Mouse (Mus musculus) ES-CJ7 (cell line): ENCODE results near the gene Dusp16.

Experiments
- DNase-seq: peaks from one replicate; pipeline ENCODE4 v3.0.0; 2011; ENCODE audit warnings: low read depth, low spot score

Dusp16 gene

DNA sequence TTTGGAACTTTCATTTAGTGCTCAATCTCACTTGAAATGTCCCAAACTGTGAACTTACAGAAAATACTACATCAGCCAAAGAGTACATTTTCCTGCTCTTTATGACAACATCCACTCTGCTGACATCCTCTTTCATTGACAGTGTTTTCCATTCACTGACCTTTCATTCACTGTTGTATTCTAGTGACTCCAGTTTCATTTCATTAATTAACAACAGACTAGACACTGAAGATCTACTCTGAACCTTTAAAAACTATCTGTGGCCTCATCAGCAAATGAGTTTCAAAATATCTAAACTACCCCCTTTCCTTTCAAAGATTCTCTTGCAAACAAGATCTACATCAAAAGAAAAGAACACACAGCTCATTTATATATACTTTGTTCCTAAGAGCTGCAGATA, 48.9 kb downstream of the Dusp16 start:
- no peak for DNase-seq

DNA sequence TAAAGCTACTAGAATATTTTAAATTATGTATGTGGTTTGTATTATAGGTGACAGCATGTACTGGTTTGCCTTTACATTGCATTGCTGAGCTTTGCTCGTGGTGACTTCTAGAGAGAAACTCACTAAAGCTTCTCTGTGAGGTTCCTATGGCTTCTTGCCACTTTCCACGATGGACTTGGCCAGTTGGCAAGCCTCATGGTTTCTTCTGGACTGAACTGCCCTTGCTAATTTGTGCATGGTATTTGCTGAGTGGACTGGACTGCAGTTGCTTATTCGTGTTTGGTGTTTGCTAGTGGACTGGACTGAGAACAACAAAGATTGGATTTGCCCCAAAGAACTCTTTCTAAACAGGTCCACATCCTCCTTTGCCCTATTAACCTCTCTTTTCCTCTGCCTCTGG, 55.6 kb downstream of the Dusp16 start:
- no peak for DNase-seq

DNA sequence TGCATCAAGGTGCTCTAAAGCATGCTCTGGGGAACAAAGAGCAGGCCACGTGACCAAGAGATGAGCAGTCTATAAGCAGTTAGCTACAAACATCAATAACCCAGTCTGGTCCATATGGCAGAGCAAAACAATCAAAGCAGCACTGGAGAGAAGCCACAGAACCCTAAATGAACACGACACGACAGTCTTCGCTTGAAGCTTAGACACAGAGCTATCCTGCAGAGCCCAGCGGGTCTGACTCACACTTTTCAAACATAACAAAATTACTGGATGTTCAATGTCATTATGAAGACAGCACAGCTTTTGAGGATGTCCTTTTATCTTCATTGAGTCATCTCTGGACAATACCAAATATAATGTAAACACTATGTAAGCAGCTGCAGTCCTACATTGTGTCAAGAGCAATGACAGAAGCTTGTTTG, 58.6 kb downstream of the Dusp16 start:
- DNase-seq, result no peak

DNA sequence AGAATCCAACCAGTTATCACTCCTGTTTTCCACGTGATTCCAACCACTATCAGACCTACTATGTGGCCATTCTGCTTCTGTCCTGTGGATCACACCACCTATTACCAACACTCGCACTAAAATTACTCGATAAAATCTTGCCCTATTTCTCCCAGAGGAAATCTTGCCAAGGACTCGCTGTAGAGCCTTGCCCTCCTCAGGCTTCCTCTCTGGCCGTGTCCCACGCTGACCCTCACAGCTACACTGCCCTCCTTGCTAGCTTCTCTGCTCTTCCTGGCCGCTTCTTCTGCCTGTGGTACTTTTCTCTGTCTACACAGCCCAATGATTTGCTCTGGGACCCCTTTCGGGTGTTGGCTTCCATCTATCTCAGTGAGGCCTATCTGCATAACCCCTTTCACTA, 59.6 kb downstream of the Dusp16 start:
- DNase-seq, result no peak

DNA sequence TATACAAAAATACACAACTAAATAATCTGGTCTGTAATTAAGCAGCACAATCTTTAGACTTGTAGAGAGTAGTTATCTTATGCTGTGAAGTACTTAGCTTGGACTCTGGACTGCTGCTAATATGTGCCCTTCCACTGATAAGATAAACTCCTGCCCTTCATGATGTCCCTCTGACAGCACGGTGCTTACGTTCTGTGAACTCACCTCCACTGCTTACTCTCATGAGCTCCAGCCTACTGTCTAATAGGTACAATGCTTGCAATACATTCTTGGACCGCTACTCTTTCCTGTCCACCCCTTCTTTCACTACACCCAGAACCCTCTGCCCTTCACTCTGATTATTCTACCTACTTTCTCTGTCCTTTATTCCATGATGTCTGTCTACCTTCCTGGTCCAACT, 61.4 kb downstream of the Dusp16 start:
- DNase-seq, result no peak

DNA sequence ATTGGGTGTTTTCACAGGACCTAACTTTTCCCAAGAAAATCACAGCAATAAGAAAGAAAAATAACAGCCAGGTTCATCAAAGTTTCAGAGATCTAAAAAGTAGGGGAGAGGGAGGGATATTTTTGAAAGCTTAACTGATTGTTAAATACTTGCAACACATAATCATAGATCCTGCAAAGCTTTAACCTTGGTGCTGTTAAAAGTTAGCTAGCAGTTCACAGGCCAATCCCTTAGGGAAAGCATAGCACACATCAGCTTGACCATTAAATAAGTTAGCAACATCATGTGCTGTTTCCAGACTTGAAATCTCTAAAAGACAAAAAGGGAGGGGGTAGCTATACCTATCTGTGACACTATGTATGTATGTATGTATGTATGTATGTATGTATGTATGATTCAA, 67.0 kb downstream of the Dusp16 start:
- no peak for DNase-seq

DNA sequence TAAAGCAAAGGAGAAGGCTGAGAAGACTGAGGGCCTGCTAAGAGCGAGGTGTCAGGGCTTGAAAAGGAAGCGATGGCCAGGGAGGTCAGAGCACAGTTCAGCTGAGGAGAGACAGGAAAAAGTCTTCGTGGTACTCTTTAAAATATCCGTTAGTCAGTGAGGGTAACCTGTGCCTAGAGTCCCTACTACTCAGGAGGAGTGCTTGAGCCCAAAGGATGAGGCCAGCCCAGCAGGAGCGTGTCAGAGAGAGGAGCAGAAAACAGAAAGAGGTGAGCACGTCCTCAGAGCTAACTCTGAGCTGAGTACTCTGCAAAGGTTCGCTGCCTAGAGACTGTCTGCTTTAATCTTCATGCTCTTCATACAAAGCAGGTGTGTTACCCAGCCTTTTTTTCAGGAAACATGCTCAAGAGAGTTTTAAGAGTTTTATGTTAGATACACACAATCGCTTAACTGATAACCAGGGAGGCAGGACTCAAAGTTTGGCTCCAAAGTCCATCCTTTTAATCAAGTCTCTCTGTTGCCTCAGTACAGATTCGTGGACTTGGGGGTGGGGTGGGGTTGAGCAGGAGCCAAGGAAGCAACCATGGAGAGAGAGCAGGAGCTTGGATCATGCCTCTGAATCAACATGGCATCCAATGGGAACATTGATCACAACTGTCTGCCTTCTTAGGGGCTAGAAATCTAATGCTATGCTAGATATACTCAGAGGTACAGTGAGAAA, 68.4 kb downstream of the Dusp16 start:
- DNase-seq, result no peak

DNA sequence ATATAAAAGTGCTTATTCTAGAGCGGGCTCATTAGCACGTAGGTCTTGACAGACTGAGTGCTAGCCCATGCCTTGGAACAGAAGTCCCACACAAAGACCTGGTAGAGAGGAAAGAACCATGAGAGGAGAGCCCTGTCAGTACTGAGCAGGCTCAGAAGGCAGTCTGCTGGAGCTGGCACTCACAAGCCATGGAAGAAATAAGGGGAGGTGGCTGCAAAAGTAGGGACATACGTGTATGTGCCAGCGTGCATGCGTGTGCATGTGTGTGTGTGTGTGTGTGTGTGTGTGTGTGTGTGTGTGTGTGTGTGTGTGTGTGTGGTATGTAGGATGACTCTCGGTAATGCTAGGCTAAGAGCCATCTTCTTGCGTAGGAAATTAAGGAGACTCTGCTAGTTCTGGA, 69.1 kb downstream of the Dusp16 start:
- DNase-seq, result no peak

DNA sequence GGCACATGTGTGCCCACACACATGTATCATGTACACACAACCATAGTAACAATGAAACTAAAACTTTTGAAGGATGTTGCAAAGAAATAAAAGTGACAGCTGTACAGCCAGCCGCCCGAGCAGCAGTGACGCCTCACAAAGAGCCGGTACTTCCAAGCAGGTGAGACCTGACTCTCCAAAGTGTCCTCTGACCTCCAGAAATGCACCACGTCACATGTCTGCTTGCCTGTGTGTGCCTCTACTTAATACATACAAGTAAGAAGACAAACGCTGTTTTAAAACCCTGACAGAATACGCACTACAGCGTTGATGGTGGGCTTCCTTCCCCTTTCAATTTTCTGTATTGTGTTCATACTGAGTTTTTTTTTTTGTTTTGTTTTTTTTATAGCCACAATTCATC, 69.5 kb downstream of the Dusp16 start:
- DNase-seq, result no peak

DNA sequence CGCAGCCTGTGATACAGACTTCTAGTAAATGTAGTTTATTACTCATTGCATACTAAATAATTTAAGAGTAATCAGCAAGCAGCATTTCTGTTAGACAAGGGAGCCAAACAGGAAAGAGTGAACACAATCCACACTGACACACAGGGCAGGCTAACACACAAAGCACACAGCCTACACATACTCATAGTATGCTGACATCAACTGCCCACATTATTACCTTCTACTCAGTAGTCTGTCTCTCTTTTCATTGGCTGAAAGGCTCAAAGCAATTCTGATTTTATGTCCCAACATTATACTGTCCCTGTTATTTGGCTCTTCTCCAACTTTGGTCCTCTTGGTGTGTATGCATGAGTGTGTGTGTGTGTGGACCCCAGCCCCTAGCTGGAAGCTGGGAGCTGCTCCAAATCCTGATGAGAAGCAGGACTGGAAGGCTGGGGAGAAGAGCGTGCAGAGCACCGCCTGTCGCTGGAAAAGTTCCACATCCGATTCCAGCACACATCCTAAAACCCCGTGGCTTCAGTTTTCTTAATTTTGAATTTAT, 70.6 kb downstream of the Dusp16 start:
- no peak for DNase-seq

DNA sequence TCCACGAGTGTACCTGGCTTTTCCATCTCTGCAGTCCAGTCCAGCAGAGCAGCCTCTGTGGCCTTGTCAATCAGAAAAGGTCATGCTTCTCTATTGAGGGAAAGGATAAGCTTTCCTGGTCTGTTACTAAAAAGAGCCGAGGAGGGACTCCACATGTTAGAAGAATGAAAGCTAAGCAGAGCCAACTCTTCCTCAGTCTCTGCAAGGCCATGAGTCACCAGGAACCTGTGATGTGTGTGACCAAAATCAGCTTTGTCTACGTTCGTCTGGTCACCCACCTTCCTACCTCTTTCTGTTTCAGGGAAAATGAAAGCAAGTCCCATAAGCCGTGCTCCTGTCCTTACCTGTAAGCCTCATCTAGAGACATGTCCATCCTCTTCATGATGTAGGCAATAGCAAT, 72.3 kb downstream of the Dusp16 start:
- no peak for DNase-seq

DNA sequence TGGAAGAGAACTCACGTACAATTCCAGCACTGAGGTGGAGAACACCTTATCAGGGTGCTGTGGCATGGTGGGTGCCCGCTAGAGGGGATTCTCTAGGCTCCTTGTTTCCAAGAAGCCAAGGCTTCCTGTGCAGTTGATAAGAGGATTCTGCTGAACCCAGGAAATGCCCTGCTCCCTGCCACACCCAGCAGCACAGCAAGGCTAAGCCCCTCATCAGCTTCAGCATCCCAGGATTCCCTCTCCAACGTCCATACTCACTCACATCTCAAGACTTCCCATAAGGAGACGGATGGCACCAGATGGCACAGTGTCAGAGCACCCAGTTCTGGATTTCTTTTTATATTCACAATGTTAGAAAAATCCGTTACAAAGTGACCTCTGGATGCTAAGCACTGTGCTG, 73.3 kb downstream of the Dusp16 start:
- no peak for DNase-seq

DNA sequence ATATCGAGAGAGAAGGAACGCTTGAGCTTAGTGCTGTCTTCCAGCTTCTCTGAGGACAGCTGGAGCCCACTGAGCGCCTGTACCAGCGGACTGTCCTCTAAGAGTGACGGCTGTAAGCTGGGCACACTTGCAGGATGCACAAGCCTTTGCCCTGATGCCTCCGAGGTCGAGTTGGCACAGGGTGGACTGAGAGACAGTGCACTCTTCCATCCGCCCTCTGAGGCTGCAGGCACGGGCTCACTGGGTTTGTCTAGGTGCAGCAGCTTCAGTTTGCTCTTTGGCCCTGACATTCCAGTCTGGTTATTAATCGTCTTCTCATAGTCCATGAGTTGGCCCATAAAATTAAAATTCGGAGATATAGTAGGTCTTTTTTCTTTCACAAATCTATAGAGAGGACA, 73.8 kb downstream of the Dusp16 start:
- DNase-seq, result no peak

DNA sequence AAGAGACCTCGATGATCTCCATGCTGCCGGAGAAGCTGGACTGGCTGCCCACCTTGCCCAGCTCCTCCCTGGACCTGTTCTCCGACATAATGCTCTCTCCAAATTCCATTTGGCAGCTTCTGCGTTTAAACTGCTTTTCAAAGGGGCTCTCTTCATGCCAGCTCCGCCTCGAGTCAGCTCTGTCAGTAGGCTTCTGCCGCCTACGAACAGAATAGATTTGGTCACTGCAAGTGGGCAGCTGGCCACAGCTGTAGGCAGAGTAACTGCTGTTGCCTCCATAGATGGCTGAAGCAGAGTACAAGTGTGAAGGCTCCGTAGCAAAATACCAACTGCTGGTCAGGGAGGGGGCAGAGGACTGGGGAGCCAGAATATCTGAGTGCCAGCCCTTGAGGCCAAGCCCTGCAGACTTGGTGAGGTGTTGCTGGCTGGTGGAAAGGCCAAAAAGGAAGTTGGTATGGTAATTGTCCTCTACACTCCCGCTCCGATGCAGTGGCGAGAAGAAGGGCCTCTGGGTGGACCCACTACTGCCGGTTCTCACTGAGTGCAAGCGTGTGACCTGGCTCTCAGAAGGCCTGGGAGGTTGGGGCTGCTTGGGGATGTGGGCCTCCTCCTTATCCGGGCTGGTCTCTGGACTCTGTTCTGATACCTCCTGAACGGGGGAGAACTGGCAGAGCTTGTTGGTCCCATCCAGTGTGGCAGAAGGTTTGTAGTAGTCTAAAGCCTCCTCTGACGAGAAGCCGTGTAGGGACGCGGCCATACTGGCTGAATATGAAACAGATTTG, 74.3 kb downstream of the Dusp16 start:
- DNase-seq, result no peak

DNA sequence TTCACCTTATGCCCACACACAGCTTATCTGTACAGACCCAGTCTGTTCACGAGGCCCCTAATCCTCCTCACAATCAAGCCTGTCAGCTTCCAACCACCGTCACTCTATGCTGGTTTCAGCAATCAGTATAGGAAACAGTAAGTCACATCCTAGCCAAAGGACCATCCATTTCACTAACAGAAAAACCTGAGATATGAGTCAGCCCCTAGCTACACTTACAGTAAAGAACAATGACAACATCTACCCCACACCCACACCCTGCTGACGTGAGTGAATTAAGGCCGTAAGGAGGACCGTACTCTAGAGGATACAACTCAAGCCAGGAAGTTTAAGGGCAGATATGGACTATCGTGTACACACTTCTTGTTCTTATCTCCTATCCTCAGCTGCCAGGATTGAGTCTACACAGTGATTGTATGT, 76.2 kb downstream of the Dusp16 start:
- DNase-seq, result no peak

DNA sequence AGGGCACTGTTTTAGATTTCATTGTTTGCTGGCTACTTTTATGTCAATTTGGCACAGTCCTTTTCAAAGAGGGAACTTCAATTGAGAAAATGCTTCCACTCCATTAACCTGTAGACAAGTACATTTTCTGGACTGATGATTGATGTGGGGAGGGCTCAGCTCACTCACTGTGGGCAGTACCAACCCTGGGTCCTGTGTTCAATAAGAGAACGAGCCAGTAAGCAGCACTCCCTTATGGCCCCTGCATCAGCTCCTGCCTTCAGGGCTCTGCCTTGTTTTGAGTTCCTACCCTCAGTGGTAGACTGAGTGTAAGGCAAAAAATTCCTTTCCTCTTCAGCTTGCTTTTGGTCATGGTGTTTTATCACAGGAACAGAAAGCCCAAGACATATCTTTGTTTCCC, 78.5 kb downstream of the Dusp16 start:
- no peak for DNase-seq

DNA sequence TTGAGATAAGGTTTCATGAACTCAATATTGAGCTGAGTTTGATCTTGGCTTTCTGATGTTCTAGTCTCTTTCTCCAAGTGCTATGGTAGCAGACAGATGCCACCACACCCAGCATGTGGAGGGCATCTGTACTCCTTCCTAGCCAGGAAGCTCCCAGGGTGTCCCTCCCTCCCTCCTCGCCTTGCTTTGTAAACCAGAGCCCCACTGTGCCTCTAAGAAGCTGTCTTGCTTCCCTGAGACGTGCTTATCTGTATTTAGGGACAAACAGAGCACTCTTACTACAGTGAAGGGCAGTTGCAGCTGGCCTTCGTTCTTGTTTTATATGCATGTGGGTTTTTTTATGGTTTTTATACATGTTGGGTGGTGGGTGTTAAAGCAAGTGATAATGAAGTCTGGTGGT, 79.1 kb downstream of the Dusp16 start:
- DNase-seq, result no peak

DNA sequence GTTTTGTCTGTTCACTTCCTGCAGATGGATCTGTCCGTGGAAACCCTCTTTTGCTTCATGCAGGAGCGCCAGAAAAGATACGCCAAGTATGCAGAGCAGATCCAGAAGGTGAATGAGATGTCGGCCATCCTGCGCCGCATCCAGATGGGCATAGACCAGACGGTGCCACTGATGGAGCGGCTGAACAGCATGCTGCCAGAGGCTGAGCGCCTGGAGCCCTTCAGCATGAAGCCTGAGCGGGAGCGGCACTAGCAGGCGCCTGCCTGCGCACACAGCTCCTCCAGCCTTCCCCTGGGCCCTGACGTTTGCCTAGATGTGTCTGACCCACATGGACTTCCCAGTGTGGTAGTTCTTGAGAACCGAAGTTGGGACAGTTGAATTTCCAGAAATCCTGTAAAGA, 82.4 kb downstream of the Dusp16 start:
- DNase-seq, result no peak

DNA sequence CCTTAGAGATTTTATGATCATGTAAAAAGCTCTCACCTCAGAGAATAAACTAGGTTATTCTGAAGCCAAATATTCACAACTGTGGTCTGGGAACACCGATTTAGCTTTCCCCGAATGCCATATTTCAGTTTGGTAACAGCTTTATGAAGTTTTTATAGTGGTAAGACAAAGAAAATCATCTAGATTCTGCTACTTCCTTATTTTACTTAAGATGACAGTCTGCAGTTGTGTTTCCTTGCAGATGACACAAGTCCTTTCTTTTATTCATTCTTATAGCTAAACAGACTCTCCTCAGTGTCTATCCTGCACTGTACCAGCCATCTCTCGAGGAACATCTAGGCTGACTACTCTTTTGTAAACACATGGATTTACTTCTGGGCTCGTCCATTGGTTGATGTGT, 86.0 kb downstream of the Dusp16 start:
- no peak for DNase-seq

DNA sequence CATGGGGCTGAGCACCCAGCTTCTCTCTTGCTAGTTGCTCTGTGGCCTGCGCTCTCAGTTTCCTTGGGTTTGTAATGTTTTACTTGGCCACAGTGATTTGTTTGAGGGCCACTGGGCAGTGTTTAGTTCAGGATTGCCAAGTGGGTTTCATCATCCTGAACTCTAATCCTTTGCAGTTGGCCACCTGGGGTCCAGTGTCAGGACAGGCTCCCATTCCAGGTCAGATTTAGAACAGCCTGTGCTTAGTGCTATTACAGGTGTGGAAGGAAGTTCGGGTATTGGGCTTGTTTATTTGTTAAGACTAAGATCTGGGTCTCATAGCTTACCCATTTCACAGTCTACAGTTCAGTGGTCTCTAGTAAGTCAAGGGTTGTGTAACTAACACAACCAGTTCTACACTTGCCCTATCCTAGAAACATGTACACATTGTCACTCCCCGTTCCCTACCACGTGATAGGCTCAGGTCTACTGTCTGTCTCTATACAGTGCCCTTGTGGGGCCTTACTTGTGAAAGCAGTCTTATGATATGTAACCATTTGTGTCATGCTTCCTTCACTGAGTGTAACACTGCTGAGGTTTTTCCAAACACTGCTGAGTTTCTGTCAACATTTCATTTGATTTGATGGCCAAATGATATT, 89.3 kb downstream of the Dusp16 start:
- DNase-seq, result no peak

DNA sequence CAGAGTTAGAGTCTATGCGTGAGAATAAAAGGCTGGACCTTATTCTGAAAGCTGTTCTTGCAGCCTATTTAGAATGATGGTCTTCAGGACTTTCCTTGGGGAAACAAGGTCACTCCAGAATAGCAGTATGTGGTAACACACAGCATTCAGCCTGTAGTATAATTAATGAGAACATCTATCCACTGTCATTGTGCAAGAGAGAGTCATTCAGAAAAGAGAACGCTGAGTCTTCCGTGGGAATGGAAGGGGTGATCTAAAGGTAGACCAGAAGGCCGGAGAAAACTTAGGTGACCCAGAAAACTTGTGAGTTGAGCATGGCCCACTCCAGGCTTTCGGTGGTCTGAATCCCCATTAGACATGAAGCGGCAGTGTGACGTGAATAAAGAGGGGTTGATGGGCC, 90.2 kb downstream of the Dusp16 start:
- DNase-seq, result no peak

DNA sequence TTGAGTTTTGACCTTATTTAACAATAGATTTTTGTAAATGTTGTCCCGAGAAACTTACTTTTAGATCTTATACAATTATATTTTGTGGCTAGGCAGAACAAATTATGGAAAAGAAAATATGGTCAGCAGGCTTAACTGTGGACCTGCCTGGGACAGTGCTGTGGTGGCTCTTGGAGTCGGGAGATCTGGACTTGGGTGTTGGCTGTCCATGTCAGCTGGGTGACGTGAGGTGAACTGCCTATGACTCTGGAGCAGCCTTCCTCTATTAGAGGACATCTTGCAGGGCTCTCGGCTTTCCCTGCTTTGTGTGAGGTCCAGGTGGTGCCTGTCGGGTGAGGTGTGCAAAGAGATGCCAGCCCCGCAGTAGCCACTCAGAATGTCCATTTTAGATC, 91.2 kb downstream of the Dusp16 start:
- no peak for DNase-seq
